Mouse (Mus musculus) midbrain, embryonic 14.5 days (tissue): ENCODE results near the gene Arxes1. TPM values are rescaled to one million over a fixed set of nuclear protein-coding genes. Genes with fewer than 3 reads are reported as not detected.

Experiments used
- polyA plus RNA-seq: library from polyadenylated mRNA; unstranded; fragments of >200 nt; fragmentation: Nextera tagmentation; extraction: Ambion mirVana; gene quantifications from 2 replicates; pipeline ENCODE4 v1.2.1, GENCODE M21; 2014

Gene Arxes1
- polyA plus RNA-seq, 1 experiment from 2014 or later, result 142 TPM

Other genes with a start within 250 kb of the Arxes1 start
- 101 and 124 TPM in 2 replicates for gene Bhlhb9, start 235.8 kb upstream of the Arxes1 start, polyA plus RNA-seq
- 134 and 181 TPM in 2 replicates for gene Gprasp2, start 194.3 kb upstream of the Arxes1 start, polyA plus RNA-seq
- gene Arxes2, start 39.5 kb upstream of the Arxes1 start, polyA plus RNA-seq, result 312 and 337 TPM in 2 replicates
- 546 and 709 TPM in 2 replicates for gene Bex2, start 34.9 kb downstream of the Arxes1 start, polyA plus RNA-seq
- gene Nxf3, start 51.9 kb downstream of the Arxes1 start, polyA plus RNA-seq, result not detected in 2 replicates
- gene Bex4, start 105.6 kb downstream of the Arxes1 start, polyA plus RNA-seq, result 139 and 159 TPM in 2 replicates
- gene Tceal8, start 139.0 kb downstream of the Arxes1 start, polyA plus RNA-seq, result 133 and 136 TPM in 2 replicates
- gene Tceal5, start 170.5 kb downstream of the Arxes1 start, polyA plus RNA-seq, result 8.0 and 17.2 TPM in 2 replicates
- 1.8 and 1.9 TPM in 2 replicates for gene Tceal7, start 181.4 kb downstream of the Arxes1 start, polyA plus RNA-seq
- 195 and 260 TPM in 2 replicates for gene Bex1, start 182.1 kb downstream of the Arxes1 start, polyA plus RNA-seq
- 319 and 320 TPM in 2 replicates for gene Tceal9, start 211.7 kb downstream of the Arxes1 start, polyA plus RNA-seq
- 670 and 741 TPM in 2 replicates for gene Bex3, start 236.9 kb downstream of the Arxes1 start, polyA plus RNA-seq